Mouse (Mus musculus): Measurements from ENCODE around the gene Mex3b. TPM values are rescaled to one million over a fixed set of nuclear protein-coding genes. Genes with fewer than 3 reads are reported as not detected.

Gene Mex3b
- total RNA-seq, 4 experiments from 2014 or later = 0.11 to 0.25 (median 0.19) TPM

DNA sequence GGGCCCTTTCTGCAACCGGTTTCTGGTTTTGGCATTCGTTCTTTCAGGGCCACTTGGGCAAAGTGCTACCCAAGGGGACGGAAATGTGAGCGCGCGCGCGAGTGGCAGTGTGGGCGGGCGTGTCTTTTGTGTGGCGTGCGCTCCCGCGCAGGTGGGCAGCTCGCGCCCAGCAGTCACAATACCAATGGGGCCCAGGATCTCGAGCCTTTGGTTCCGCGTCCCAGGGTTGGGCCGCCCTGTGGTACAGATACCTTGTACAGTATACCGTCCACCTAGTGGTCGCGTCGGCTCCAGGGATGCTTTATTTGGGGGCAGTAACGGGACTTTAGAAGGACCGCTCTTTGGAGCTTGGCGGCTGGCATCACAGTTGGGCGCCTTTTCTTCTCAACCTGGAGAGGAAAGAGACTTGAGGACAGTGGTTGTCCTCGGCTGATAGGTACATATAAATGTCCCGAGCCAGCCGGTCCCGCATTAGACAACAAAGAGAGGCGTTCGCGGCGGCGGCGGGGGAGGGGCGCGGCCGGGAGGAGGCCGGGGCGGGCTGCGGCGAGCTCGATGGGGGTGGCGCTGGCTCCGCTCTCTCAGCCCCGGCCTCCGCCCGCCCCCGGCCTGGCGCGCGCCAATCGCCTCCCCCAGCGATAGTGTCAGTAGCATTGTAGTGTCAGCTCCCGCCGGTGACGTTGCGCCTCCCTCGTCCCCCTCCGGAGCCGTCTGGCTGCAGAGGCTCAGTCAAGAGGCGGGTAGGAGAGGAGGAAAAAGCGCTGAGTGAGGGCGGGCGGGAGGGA lies 455 bp upstream of the Mex3b start:
- peak; percentile 75 to 84 for DNase-seq (ENCODE audit: low spot score in 2 of 2)

- DNase-seq (ENCODE audit: low spot score in 2 of 2) = peak in 1 of 2 experiments; percentile 5
Measured at GRCm38 (mm10) chr7:82868309-82869230, 1.4 kb downstream of the Mex3b start.

DNA sequence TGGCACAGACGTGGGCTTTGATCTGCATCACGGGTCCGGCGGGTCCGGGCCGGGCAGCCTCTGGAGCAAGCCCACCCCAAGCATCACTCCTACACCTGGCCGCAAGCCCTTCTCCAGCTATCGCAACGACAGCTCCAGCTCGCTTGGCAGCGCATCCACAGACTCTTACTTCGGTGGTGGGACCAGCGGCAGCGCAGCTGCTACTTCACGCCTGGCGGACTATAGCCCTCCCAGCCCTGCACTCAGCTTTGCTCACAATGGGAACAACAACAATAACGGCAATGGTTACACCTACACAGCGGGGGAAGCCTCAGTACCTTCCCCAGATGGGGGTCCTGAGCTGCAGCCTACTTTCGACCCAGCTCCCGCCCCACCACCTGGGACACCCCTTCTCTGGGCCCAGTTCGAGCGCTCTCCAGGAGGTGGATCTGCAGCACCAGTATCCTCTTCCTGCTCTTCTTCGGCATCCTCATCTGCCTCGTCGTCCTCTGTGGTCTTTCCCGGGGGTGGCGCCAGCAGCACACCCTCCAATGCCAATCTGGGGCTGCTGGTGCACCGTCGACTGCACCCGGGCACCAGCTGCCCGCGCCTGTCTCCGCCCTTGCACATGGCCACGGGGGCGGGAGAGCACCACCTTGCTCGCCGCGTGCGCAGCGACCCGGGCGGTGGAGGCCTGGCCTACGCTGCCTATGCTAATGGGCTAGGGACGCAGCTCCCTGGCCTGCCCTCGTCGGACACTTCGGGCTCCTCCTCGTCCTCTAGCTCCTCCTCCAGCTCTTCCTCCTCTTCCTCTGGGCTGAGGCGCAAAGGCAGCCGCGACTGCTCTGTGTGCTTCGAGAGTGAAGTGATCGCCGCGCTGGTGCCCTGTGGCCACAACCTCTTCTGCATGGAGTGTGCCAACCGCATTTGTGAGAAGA lies 2.4 kb downstream of the Mex3b start:
- DNase-seq (ENCODE audit: low spot score in 2 of 2) = peak in 1 of 2 experiments; percentile 18

GRCm38 (mm10) chr7:82870148-82870513 lies 3.0 kb downstream of the Mex3b start:
- DNase-seq (ENCODE audit: low spot score in 2 of 2) = no peak

GRCm38 (mm10) chr7:82876551-82876950 lies 9.4 kb downstream of the Mex3b start:
- no peak for DNase-seq (ENCODE audit: low spot score in 2 of 2)

GRCm38 (mm10) chr7:82880016-82880415 lies 12.9 kb downstream of the Mex3b start:
- DNase-seq (ENCODE audit: low spot score in 2 of 2) = no peak

DNA sequence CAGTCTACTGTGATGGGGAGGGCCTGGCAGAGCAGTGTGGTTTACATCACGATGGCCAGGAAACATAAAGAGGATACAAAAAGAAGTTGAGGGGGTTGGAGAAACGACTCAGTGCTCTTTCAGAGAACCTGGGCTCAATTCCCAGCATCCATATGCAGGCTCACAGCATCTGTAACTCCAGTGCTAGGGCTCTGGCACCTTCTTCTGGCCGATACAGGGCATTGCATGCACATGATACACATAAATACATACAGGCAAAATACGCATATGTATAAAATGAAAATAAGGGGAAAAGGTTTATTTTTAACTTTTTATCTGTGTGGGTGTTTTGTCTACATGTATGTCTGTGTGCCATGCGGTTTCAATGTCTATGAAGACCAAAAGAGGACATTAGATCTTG lies 13.6 kb downstream of the Mex3b start:
- DNase-seq (ENCODE audit: low spot score in 2 of 2) = no peak

DNA sequence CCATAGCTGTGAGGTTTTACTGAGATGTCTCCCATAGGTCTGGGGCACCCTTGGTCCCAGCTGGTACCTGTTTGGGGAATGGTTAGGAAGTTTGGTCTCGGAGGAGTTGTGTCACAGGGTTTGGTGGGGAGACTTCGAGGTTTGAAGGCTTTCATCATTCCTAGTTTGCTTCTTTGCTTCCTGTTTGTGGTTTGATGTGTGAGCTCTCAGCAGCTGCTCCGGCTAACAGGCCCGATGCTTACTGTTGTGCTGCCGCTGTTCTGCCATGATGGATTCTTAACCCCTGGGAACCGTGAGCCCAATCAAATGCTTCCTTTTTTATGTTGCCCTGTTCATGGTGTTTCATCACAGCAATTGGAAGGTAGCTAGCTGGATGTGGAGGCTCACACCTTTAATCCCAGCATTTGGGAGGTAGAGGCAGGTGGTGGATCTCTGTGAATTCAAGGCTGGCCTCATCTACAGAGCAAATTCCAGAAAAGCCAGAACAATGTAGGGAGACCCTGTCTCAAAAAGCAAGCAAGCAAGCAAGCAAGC lies 23.3 kb downstream of the Mex3b start:
- DNase-seq (ENCODE audit: low spot score in 2 of 2) = no peak

- DNase-seq (ENCODE audit: low spot score in 2 of 2) = no peak
Measured at GRCm38 (mm10) chr7:82890875-82891515, 23.9 kb downstream of the Mex3b start.

DNA sequence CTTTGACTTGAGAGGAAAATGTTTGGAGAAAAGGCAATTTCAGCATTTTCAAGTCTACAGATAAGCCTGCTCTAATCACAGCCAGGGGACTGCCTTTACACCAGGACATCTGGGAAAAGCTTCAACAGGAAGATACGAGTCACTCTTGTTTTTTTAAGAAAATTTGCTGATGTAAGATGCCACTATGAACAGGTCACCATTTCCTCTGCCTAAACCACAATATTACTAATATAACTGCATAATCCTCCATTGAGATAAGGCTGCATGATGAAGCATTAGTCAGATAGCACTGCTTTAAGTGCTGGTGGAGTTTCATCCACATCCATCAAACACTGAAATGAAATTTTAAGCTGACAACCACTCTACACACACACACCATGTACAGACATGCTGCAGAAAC lies 27.2 kb downstream of the Mex3b start:
- DNase-seq (ENCODE audit: low spot score in 2 of 2) = no peak

- DNase-seq (ENCODE audit: low spot score in 2 of 2) = no peak
Measured at GRCm38 (mm10) chr7:82895606-82896005, 28.5 kb downstream of the Mex3b start.

- DNase-seq (ENCODE audit: low spot score in 2 of 2) = no peak
Measured at GRCm38 (mm10) chr7:82896750-82897149, 29.6 kb downstream of the Mex3b start.

DNA sequence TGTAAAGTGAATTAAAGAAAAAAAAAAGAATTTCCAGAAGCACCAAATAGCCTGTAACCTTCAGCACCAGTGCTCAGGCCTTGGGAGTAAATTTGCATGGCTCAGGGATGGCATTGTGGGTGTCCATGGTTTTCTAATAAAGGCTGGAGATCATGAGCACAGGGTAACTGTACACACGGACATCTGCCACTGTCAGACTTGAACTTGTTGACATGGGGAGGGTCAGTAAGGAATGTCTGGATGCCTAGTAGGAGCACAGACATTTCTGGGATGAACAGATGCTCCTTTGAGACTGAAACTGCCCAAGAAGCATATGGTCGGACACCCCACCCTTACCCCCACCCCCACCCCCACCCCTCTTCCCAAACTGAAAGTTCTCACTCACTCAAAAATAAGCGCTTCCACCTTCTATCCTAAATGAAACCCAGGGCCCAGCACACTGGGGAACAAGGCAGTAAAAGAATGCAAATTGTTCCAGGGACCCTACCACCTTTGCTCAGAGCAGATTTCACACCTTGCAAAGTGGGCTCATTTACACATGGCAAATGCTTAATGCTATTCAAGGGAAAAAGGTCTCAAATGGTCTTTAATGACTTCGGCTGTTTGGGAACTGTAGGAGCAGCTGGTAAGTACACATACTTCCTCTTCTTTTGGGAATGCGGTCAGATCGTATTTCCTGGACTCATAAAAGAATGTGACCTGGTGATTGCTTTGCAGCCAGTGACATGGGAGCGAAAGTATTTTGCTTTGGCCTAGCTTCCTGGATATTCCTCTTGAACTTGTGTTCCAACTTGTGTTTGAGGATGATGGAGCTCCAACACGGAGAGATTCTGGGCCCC lies 32.5 kb downstream of the Mex3b start:
- no peak for DNase-seq (ENCODE audit: low spot score in 2 of 2)

- no peak for DNase-seq (ENCODE audit: low spot score in 2 of 2)
Measured at GRCm38 (mm10) chr7:82903006-82903405, 35.9 kb downstream of the Mex3b start.

GRCm38 (mm10) chr7:82905527-82905926 lies 38.4 kb downstream of the Mex3b start:
- no peak for DNase-seq (ENCODE audit: low spot score in 2 of 2)

DNA sequence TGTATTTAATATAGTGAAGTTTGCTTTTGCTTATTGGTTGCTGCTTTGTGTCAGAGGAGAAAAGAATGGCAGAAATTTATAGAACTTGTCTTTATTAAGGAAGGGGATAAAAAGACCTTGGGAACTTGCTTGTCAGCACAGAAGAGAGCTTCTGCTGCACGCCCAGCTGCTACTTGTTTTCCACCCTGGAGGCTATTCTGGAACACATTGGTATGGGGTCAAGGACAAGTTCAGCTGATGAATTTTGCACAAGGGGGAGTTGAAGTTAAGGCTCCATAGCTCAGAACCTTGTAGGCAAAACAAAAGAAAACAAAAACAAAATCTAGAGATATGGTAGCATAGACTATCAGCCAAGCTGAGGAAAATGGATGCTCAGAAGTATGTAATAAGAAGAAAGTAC lies 39.9 kb downstream of the Mex3b start:
- no peak for DNase-seq (ENCODE audit: low spot score in 2 of 2)

GRCm38 (mm10) chr7:82910536-82911384 lies 43.6 kb downstream of the Mex3b start:
- DNase-seq (ENCODE audit: low spot score in 2 of 2) = no peak

DNA sequence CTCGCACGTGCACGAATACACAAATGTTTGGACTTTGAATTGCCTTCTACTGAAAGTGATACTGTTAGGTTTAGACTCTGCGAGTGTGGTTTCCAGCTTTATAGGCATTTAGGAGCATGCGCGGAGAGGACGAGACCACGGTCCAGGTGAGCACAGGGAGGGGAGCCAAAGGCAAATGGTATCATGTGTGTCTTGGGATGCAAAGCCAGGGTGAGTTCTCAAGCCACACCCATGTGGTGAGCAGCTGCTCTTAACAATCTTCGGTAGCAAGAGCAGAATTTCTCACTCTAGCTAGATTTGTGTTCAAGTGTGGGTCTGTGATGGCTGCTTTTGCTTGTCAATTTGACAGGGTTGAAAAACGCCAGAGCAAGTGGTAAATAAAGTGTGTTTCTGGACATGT lies 44.4 kb downstream of the Mex3b start:
- DNase-seq (ENCODE audit: low spot score in 2 of 2) = no peak

GRCm38 (mm10) chr7:82914297-82914696 lies 47.2 kb downstream of the Mex3b start:
- DNase-seq (ENCODE audit: low spot score in 2 of 2) = no peak

Measured in gastrocnemius, adult 8-10 months (tissue).